Mouse (Mus musculus) heart, postnatal 4 days (tissue): Measurements from ENCODE around the gene Wdhd1. TPM values are rescaled to one million over a fixed set of nuclear protein-coding genes. Genes with fewer than 3 reads are reported as not detected.
A peak's percentile ranks its signal among the peaks of the same experiment; 100 is the strongest.

Experiments
- DNase-seq: peaks from one replicate; pipeline ENCODE4 v3.0.0; 2021
- total RNA-seq, 2 experiments: library from RNA; stranded (reverse); gene quantifications; 2 replicates each; pipeline ENCODE4 v1.2.3; 2021

Wdhd1 gene
- total RNA-seq, 2 experiments from 2014 or later, result 11.4 to 13.1 TPM

DNA sequence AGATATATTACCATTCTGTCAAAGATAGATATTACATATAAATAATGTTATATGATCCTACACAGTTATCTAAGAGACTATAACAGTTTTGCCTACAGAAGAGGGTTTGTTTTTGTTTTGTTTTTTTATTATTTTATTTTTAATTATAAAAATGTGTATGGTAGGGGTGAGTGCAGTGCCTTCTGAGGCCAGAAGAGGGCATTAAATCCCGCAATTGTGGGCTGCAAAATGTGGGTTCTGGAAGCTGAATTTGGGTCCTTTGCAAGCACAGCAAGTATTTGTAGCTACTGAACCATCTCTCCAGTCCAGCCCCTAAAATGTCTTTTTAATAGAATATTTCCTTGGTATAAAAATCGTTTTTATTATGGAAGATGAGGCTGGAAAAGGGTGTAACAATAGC lies 2.4 kb upstream of the Wdhd1 start:
- no peak for DNase-seq

DNA sequence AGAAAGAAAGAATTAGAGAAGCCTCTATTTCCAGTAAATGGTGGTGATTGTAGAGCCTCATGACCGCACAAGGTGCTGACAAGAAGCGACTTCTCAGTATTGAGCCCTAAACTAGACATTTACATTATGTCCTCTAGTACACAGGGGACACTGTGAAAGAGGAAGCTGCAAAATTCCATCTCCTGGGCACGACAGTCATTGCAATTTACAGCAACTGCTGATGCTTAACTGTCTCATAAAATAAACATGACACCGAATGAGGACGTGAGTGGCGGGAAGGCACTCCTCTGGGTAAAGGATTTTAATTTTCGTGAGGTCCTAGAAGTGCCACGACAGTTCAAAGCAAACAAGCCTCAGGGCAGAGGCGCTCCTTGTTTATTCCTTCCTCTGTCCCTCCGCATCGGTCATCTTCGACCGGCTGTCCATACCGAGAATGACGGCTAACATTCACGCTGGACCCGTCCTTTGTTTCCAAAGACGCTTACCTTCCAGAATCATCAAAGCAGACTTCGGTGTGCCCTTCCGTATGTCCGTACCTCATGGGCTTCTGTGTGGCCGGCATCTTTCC lies 537 bp downstream of the Wdhd1 start:
- DNase-seq, result no peak

DNA sequence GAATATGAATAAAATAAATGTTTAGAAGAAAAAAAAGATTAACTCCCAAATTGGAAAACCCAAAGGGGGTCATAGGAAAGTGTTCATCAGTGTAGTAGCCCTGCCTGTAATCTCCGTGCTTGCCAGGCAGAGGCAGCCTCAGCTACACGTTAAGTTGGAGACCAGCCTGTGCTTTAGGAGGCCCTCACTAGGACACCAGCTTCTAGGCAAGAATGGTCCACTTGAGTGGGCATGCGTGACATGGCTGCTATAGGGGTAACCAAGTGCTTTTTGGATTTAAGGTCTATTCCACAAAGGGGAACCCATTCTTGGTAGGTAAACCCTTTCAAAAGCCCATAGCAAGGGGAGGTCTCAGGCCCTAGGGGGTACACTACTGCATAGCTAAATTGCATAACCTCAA lies 1.2 kb downstream of the Wdhd1 start:
- no peak for DNase-seq

DNA sequence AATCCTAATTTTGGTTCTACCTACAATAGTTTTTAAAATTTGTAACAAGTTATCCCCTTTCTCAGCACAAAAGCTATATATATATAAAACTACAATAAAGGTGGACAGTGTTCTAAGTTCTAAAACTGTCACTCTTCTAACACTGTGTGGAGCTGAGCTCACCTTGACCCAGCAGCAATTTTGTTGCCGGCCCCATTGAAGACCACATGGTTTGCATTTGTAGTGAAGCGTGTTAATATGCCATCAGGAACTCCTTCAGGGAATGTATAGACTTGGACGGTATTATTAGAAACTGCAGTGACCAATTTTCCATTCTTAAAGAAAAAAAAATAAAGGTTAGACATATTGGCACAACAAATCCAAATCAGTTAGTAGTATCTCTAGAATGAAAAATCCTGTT lies 2.9 kb downstream of the Wdhd1 start:
- no peak for DNase-seq

DNA sequence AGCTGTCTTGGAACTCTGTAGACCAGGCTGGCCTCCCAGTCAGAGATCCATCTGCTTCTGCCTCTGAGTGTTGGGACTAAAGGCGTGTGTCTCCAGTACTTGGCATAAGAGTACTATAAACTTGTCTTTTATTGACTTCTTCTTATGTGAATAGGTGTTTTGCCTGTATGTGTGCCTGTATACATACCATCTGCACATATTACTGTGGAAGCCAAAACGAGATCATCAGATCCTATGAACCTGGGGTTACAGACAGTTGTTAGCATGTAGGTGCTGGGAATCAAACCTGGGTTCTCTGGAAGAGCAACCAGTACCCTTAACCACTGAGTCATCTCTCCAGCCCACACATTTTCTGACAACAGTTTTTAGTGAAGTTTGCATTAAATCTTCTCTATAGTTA lies 7.0 kb downstream of the Wdhd1 start:
- DNase-seq, result no peak

DNA sequence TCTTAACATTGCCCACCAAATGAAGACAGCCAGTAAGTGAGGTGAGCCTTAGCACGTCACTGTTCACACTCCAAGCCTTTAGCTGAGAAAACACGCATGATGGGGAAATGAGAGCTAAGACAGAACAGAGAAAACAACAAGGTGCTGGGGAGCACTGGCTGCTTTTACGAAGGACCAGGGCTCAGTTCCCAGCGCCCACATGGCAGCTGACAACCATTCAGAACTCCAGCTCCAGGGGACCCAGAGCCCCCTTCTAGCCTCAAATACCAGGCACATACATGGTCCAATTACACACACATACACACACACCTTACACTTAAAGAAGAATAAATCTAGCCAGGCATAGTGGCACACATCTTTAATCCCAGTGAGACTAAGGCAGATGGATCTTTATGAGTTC lies 7.6 kb downstream of the Wdhd1 start:
- no peak for DNase-seq

DNA sequence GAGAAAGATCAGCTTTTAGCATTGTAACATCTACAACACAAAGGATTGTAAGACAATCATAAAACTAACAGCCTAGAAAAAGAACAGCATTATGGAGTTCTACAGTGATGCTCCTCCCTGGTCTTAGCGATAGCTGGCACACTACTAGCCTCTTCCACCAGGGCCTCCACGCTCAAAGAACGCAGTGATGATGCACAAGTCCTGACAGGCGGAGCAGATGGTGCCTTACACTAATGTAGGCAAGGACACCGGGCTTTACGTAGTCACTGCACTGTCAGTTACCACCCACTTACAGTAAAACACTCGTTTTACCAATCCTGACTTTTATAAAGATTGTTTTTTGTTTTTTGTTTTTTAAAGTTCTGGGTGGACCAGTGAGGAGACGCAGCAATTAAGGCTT lies 10.8 kb downstream of the Wdhd1 start:
- DNase-seq, result no peak

DNA sequence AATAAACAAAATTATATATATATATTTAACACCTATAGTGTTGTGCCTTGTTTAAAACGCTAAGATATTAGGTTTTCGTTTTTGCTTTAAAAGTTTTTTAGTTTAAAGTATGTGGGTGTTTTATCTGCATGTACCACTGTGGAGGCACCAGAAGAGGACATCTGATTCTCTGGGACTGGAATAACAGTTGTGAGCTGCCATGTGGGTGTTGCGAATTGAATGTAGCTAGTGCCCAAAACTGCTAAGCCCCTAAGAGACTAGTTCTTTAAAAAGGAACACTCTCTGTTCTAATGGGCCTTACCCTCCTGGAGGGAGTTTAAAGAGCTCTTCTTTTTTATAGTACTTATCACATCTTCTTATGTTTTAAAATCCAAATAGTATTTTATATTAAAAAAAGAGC lies 11.8 kb downstream of the Wdhd1 start:
- no peak for DNase-seq

DNA sequence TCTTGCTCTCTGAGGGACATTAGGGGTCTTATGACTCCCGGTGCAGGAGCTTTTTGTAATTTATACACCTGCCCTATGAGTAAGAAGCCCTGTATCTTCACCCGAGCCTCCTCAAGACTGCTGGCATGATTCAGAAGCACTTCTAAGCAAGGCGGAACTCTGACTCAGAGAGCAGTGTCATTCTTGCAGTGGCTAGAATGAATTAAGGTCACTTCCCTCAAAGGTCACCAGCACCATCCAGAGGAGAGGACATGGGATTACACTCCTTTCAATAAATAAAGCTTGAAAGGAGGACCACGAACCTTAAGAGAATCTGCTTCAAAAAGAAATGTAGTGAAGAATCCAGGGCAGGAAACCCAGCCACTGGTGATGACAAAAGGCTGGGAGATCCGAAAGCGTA lies 26.8 kb downstream of the Wdhd1 start:
- DNase-seq, result peak; percentile 7

DNA sequence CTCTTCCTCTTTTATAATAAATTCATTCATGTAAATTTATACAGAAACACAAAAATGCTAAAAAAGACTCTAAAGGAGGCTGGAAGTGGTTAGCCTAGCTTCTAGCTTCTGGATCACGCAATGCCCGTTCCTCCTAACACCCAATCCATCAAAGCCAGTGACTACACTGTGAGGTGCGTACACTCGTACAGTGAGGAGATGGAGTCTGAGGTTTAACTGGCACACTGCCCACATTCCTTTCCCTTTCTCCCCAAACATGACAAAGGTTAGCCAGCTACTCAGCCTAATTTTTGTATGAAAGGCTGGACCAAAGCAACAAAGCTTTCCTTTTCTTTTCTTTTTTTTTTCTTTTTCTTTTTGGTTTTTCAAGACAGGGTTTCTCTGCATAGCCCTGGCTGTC lies 33.9 kb downstream of the Wdhd1 start:
- no peak for DNase-seq

DNA sequence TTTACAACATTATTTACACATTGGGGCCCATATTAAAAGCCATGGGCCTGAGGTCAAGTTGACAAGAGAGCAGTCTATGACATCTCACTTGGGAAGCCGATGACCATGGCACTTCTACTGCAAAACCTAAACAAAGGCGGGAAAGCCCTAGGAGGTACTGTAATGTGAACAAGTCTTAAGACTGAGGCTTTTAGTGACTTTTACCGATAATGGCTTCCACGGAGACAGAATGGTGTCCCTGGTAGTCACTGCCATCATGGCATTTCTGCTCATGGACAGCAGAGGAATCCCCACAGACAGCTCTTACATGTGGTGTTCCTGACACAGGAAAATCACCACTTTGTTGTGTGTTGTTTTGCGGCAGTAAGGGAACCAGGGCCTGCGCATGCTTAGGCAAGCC lies 35.6 kb downstream of the Wdhd1 start:
- no peak for DNase-seq

DNA sequence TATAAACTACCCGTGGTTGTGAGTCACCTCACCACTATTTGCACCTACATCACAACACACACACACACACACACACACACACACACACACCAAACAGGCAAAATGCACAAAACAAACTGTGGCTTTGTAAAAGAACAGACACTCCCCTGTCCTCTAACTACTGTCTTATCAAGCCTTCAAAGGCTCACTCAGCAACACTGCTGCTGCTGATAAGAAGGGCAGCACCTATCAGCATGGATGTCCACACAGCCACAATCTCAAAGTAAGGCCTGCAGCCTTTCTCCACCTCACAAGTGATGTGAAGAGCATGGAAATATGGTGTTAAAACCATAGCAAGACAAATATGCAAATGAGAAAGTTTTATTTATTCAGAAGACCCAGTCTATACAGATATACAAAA lies 36.1 kb downstream of the Wdhd1 start:
- no peak for DNase-seq

DNA sequence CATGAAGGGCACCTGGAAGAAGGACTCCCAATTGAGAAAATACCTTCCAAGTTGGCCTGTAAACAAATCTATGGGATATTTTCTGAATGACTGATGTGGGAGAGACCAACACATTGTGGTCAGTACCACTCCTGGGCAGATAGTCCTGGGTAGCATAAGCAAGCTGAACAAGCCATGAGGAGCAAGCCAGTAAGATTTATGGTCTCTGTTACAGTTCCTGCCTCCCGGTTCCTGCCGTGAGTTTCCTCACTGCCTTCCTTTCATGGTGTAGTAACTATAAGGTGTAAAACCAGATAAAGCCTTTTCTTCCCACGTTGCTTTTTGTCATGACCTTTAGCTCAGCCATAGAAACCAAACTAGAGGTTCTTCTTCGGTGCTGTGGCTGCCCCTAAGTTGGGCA lies 39.4 kb downstream of the Wdhd1 start:
- no peak for DNase-seq

DNA sequence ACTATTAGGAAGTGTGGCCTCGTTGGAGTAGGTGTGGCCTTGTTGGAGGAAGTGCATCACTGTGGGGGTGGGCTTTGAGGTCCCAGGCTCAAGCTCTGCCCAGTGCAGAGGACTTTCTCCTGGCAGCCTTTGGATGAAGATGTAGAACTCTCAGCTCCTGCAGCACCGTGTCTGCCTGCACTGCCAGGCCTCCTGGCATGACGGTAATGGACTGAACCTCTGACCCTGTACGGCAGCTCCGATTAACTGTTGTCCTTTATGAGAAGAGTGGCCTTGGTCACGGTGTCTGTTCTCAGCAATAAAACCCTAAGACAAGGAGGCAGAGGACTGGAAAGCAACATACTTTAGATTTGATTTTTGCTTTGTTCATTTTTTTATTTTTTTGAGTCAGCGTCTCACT lies 40.2 kb downstream of the Wdhd1 start:
- no peak for DNase-seq

DNA sequence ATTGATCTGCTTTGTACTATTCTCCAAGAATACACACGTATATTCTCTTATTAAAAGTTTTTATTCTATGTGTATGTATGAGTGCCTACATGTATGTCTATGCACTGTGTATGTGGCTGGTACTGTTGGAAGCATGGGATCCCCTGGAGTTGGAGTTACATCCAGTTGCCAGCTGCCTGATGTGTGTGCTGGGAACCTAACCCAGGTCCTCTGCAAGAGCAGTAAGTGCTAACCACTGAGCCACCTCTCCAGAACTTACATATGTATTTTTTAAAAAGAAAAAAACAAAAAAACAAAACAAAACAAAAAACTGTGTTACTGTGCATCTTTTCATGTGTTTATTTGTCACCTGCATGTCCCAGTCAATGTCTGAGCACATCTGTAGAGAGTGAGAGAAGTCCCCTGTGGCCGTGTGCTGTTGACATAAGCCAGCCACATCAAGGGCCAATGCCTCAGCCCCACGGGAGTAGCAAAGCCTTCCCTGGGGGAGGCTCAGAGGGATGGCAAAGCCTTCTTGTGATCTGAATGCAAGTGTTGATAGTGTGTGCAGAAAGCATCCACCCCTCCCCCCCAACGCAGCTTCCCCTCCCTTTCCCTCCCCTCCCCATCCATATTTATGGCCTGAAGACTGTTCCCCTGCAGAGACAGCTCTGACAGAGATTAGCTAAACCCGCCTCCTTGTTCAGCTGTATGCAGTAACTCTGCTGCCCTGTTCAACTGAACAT lies 42.0 kb downstream of the Wdhd1 start:
- no peak for DNase-seq

DNA sequence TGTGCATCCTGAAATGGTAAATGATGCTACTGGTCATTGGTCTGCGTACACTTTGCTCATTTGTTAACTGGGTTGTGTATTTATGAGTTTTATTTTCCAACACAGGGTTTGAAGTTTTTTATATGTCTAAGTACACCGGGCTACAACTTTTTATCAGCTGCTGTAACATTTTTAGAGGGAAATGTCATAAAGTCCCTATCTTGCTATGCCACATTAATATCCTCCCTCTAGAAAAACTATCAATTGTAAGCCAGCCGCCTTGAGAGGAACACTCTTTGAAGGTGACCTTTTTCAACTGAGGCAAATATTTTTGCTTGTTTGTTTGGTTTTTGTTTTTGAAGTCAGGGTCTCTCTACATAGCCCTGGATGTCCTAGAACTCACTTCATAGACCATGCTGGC lies 42.6 kb downstream of the Wdhd1 start:
- no peak for DNase-seq

DNA sequence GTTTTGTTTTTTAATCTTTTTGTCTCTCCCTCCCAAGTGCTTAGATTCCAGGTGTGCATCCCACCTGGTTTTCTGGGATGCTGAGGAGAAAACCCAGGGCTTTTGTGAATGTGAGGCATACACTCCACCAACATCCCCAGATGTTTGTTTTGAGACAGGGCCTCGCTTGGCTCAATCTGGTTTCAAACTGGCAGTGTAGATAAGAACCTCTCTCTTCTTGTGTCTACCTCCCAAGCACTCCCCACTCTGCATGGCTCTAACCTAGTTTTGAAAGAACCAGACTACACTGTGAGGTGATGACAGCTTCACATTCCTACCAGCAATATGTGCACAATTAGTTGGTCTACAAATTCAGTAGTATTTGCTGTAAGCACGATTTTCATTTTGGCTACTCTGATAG lies 43.1 kb downstream of the Wdhd1 start:
- no peak for DNase-seq

DNA sequence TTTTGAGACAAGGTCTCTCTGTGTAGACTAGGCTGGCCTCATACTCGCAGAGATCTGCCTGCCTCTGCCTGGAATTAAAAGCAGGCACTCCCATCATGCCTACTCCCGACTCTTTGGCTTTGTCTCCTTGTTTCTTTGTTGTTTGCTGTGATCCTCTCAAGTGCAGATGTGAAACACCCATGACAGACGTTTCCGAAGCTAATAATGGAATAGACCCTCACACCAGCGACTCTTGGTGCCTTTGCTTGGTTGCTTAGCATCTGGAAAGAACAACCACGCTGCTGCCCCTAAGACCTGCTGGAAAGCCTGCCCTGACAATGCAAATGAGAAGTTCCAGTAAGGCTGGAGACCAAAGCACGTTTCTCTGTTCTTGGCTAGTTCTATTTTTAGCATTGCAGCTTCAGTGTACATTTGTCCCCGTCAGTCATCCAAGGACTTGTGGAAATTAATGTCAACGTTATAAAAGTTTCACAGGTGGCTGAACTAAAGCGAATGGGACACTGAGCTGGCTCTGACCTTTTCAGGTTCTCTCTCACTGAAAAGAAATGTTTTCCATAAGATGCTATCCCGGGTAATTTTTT lies 46.8 kb downstream of the Wdhd1 start:
- DNase-seq, result no peak

DNA sequence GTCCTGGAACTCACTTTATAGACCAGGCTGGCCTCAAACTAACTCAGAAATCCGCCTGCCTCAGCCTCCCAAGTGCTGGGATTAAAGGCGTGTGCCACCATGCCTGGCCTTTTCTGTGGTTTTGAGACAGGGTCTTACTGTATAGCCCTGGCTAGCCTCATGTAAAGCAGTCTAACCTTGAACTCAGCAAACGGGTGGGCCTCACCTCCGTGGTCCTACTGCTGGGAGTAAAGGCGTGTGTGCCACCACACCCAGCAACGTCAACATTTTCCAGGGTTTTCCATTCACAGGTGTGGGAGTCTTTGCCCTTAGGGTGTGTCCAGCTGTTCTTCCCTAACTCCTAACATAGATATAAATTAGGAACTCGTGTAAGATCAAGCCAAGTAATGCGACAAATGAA lies 50.7 kb downstream of the Wdhd1 start:
- no peak for DNase-seq

DNA sequence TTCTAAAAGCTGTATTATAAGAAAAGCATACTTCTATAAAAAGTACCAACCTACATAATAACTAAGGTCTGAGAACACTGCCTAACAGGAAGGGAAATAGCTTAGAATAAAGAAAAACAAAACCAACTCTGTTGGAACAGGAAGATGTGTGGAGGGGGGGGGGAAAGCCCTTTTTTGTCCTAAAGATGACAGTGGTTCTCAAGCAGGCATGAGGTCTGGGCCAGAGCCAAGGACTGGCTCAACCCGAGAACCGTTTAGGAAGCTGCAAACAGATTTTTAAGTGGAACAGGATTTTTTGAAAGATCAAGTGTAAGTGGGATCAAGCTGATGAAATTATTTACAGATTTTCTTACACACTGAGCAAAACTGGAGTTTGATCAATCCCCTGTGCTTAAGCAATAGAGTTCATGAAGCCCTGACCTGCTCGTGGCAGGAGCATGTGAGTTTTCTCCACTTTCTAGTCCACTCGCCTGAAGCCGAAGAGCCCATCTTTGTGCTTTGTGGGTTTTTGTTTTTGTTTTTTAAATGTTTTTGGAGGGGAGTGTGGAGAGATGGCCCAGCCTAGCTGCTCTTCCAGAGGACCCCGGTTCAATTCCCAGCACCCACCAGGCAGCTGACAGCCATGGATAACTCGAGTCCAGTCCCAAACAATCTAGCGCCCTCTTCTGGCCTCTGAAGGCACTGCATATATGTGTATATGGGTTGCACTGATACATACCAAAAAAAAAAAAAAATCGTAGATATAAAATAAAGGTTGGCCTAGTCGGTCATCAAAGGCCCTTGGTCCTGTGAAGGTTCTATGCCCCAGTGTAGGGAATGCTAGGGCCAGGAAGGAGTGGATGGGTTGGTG lies 52.0 kb downstream of the Wdhd1 start:
- DNase-seq, result no peak

DNA sequence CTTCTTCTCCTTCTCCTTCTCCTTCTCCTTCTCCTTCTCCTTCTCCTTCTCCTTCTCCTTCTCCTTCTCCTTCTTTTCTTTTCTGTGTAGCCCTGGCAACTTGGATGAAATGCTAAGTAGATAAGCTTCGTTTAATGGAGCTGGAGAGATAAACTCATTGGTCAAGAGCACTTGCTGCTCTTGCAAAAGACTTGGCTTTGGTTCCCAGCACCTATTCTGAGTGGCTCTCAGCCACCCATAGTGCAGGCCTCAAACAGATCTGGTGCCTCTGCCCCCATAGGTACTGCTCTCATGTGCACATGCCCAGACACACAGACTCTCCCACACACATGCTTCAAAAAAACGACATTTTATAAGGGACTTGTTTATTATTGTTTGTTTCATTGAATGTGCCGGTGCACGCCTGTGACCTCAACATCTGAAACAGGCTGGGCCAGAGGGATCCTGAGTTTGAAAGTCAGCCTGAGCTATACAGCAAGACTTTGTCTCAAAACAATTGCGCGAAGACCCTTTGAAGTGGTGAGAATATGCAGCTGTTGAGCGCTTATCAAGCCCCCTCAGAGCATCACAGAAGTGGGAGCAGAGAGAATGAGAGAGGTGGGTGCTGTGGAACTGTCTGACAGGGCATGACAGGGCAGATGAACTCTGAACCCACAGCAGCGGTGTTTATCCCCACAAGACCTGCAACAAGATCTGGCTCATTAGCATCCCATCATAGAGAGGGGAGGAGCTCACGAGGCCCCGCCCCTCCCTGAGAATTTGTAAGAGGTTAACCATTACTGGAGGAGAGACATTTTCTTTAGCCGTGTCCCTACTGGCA lies 53.8 kb downstream of the Wdhd1 start:
- DNase-seq, result no peak

DNA sequence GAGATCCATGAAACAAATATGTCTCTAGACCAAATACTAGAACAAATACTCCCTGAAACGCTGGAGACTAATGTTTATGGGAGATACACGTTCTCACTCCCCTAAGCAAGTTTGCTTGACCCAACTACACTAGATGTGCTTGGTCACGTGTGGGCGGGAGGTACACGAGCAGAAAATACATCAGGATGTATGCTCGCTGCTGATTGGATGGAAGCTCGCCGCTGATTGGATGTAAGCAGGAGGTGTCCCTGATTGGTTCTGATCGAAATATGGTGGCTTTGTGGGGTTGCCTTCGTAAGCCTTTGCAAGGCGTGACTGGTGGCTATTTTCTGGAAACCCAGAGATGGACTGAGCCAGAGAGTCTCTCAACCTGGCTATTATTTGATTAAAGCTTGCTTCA lies 55.1 kb downstream of the Wdhd1 start:
- no peak for DNase-seq
